In genomic region chr3:30140349-30140748, GRCm38 (mm10) we compare ENCODE assay signal across 16 mouse cellular contexts.
"Had no signal": no experiment of that assay in that cellular context is flagged by ENCODE, and none has a peak within 500 bp of the region (broad histone marks: within the 10 kb centered on the region; RNA-seq: fewer than 3 reads in every experiment).

No protein-coding gene starts in this region.

- H3K4me2 ChIP-seq: liver, embryonic 13.5 days; midbrain, embryonic 11.5 days; neural tube, embryonic 12.5 days; neural tube, embryonic 15.5 days; stomach, embryonic 15.5 days had no signal

- H3K27ac ChIP-seq: layer of hippocampus, adult 2 months; left cerebral cortex, adult 2 months; liver, embryonic 13.5 days; neural tube, embryonic 12.5 days; neural tube, embryonic 15.5 days; stomach, embryonic 15.5 days had no signal

- DNase-seq: kidney, adult 2 months; kidney, postnatal 25 days; liver, embryonic 13.5 days; lung, adult 2 months; lung, postnatal 14 days; lung, postnatal 4 days; midbrain, embryonic 14.5 days; right cerebral cortex, postnatal 14 days; right cerebral cortex, postnatal 4 days; thymus, postnatal 36 days had no signal

- H3K27me3 ChIP-seq: liver, embryonic 13.5 days; neural tube, embryonic 12.5 days; stomach, embryonic 15.5 days had no signal

- H3K4me3 ChIP-seq: layer of hippocampus, adult 2 months; left cerebral cortex, adult 2 months; liver, embryonic 13.5 days; neural tube, embryonic 12.5 days; neural tube, embryonic 15.5 days; stomach, embryonic 15.5 days had no signal

- H3K9ac ChIP-seq: liver, embryonic 13.5 days; neural tube, embryonic 12.5 days; neural tube, embryonic 15.5 days; stomach, embryonic 15.5 days had no signal

- H3K36me3 ChIP-seq: liver, embryonic 13.5 days; neural tube, embryonic 12.5 days; neural tube, embryonic 15.5 days; stomach, embryonic 15.5 days had no signal

- H3K9me3 ChIP-seq: liver, embryonic 13.5 days; neural tube, embryonic 12.5 days; neural tube, embryonic 15.5 days; stomach, embryonic 15.5 days had no signal
